Mouse (Mus musculus): Measurements from ENCODE around the gene Klhl42. TPM values are rescaled to one million over a fixed set of nuclear protein-coding genes. Genes with fewer than 3 reads are reported as not detected.

Klhl42 gene
- polyA plus RNA-seq (2014; fragmentation: Illumina TruSeq; extraction: RNeasy Lipid Tissue Mini Kit (QIAGEN cat#74804); ENCODE audit: low read depth, low replicate concordance), result 2.5 TPM

GRCm38 (mm10) chr6:147091136-147092120 is at the start of gene Klhl42:
Gene Klhl42 (plus strand): TSS chr6:147091379.

GRCm38 (mm10) chr6:147042291-147043290 is 48.6 kb upstream of the Klhl42 start, which contains the start of gene Mrps35:
Gene Mrps35 (plus strand): TSS chr6:147042764.

GRCm38 (mm10) chr6:147086594-147087225 is 4.5 kb upstream of the Klhl42 start, which contains the start of gene Mansc4:
Gene Mansc4 (minus strand): TSS chr6:147087032.

Other genes starting within 250 kb of the Klhl42 start
- gene Smco2, start 241.3 kb upstream of the Klhl42 start, polyA plus RNA-seq (2014; fragmentation: Illumina TruSeq; extraction: RNeasy Lipid Tissue Mini Kit (QIAGEN cat#74804); ENCODE audit: low read depth, low replicate concordance), result 135 TPM
- 33.3 TPM for gene Ppfibp1, start 202.9 kb upstream of the Klhl42 start, polyA plus RNA-seq (2014; fragmentation: Illumina TruSeq; extraction: RNeasy Lipid Tissue Mini Kit (QIAGEN cat#74804); ENCODE audit: low read depth, low replicate concordance)
- gene 1700034J05Rik, start 137.0 kb upstream of the Klhl42 start, polyA plus RNA-seq (2014; fragmentation: Illumina TruSeq; extraction: RNeasy Lipid Tissue Mini Kit (QIAGEN cat#74804); ENCODE audit: low read depth, low replicate concordance), result 343 TPM
- gene Rep15, start 58.8 kb upstream of the Klhl42 start, polyA plus RNA-seq (2014; fragmentation: Illumina TruSeq; extraction: RNeasy Lipid Tissue Mini Kit (QIAGEN cat#74804); ENCODE audit: low read depth, low replicate concordance), result 0.24 TPM
- gene Mrps35, start 48.6 kb upstream of the Klhl42 start, polyA plus RNA-seq (2014; fragmentation: Illumina TruSeq; extraction: RNeasy Lipid Tissue Mini Kit (QIAGEN cat#74804); ENCODE audit: low read depth, low replicate concordance), result 8.0 TPM
- gene Mansc4, start 4.3 kb upstream of the Klhl42 start, polyA plus RNA-seq (2014; fragmentation: Illumina TruSeq; extraction: RNeasy Lipid Tissue Mini Kit (QIAGEN cat#74804); ENCODE audit: low read depth, low replicate concordance), result 0.32 TPM
- gene Pthlh, start 172.8 kb downstream of the Klhl42 start, polyA plus RNA-seq (2014; fragmentation: Illumina TruSeq; extraction: RNeasy Lipid Tissue Mini Kit (QIAGEN cat#74804); ENCODE audit: low read depth, low replicate concordance), result not detected